Mouse (Mus musculus): ENCODE measurements at regions not wholly inside any gene's neighbourhood (a gene's known extent, or its start where the extent isn't known, plus 50 kb on each side); places are given as distances from the start of the nearest gene placed in this dataset.
A peak's percentile ranks its signal among the peaks of the same experiment; 100 is the strongest.
"Not testable (repeated sequence)": the region's sequence is repeated elsewhere in the genome, so short reads cannot be mapped to it uniquely, and the experiment has no call there.

DNA sequence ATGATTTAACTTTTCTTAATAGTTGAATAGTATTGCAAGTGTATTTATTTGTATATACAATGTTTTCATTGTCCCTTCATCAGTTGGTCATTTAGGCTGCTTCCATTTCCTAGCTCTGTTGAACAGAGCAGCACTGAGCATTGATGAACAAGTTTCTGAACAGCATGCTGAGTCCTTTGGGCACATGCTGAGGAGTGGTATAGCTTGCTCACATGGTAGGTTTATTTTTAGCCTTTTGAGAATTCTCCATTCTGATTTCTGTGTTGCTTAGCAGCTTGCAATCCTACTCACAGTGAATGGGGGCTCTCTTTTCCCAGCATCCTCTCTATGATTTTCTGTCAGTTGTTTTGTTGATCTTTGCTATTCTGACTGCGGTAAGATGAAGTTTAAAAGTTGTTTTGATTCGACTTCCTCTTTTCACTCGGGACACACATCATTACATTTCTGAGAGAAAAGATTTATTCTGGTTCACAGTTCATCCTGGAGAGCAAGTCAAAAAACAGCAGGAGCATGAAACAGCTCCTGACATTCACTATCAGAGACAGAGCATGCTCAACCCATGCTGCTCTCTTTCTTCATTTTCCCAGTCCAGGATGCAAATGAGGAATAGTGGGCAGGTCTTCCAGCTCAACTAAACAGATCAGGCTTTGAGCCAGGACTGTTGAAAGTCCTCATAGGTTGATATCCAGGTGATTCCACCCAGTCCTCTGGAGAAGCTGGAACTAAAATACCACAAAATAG is 413.1 kb downstream of the Gm37988 start:
- peak; percentile 72 for DNase-seq (ENCODE audit: low read depth, low spot score)

DNA sequence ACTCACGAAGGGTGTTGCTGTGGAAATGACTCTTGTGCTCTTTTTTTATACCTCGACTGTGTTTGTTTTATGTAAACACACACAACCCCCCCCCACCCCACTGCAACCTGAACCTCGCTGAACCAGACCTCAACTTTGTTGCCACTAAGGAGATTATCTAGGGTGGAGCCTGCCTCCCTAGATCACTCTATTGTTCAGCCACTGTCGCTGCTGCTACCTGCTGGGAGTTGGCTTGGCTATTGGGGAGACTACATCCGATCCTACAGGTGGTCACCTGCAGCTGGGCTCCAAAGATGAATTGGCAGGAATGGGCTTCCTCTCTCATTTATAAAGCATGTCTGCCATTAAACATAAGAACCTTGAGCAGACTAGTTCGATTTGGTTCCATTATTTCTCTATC is 420.2 kb downstream of the Gm37988 start:
- DNase-seq (ENCODE audit: low read depth, low spot score): no peak

DNA sequence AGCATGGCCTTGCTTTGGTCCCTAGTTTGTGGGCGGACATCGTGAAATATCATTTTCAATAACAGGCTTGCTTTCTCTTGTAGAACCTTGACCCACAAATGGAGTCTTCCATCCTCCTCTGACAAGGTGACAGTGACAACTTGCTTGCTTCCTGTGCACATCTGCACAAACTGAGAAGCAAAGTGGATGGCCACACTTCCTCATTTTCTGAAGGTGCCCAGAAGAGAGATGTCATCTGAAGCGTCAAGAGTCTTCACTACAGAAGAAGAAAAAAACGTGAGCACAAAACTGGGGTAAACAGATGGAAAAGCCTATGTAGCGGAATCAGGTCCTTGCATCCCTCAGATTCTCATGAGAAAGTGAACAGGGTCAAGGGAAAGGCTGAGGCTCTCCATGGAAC is 423.5 kb downstream of the Gm37988 start:
- peak; percentile 82 for DNase-seq (ENCODE audit: low read depth, low spot score)

DNA sequence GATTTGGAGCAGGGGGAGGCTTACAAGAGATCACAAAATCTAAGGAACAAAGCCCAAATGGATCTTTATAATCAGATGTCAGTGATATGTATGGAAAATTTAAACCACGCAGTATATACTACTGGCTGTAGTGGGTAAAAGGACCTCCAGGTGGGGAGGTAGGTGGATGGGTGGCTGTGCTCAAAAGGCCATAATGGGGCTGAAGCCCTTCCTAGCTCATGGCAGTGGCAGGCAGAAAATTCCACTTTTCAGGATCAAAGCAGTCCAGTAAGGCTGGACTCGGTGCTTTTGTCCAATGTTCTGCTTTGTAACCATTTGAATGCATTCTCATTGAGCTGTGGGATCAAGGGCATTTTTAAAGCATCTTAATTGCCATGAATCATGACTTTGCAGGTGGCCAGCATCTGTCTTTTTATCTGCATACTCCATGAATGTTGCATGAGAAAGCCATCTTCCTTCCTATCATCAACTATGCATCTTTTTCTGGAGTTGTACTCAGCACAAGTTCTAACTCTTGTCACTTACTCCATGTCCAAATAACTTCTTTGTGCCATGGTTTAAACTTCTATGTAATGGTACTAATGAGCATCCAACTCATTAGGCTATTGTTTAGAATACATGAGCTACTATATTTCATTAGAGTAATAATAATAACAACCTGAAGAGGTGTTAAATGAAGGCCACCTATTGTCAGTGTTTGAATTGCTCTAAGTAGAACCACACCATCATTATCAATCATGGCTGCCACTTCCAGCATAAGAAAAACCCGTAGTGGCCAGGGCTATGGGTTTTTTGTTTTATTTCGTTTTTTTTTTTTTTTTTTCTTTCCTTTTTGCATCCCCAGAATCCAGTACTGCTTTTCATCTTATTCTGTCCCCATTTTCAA is 424.5 kb downstream of the Gm37988 start:
- no peak for DNase-seq (ENCODE audit: low read depth, low spot score)

DNA sequence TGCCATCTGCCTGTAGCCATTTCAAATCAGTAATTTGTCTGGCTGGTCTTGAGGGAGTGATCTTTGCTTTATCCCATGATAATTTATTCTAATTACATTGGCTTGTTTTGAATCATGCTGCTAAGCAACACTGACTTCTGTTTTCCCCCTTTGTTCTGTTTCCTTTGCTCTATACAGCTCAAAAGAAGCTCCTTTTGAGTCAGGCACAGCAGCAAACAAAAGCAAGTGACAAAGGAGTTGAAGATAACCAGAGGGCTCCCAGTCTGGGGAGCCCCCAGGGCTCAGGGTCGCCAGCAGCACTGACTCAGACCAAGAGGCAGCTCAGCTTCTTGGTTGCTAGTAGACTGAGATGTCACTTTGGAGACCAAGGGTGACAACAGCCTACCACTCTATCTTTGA is 425.2 kb downstream of the Gm37988 start:
- DNase-seq (ENCODE audit: low read depth, low spot score): peak; percentile 55

DNA sequence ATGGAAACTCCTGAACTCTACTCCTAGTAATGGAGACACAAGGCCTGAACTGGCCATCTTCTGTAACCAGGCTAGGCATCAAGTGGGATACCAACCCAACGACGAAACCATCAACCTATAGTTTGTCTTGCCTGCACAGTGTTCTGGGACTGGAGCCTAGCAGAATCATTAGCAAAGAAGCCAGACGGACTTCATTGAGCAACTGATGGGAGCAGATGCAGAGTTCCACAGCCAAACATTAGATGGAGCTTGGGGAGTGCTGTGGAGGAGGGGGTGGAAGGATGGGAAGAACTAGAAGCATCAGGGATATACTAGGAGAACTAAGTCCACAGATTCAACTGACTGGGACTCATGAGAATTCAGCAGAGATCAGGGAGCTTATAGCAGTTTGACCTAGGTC is 435.5 kb downstream of the Gm37988 start:
- DNase-seq (ENCODE audit: low read depth, low spot score): no peak

DNA sequence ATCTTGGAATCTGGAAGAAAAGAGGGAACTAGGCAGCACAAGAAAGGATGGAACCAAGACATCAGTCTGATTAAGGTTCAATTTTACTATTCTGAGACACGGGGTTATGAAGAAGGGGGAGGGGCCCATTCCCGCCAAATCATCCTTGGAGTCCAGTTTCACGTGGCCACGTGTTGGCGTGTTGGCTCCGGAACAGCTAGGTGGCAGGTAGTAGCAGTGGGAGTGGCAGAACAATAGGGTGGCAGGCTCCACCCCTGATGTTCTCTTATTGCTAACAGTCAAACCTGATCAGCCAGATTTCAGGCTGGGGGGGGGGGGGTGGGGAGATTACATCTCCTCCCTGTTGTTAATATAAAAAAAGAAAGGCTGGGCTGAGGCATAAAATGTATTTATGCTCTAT is 453.2 kb downstream of the Gm37988 start:
- DNase-seq (ENCODE audit: low read depth, low spot score): not testable (repeated sequence)

DNA sequence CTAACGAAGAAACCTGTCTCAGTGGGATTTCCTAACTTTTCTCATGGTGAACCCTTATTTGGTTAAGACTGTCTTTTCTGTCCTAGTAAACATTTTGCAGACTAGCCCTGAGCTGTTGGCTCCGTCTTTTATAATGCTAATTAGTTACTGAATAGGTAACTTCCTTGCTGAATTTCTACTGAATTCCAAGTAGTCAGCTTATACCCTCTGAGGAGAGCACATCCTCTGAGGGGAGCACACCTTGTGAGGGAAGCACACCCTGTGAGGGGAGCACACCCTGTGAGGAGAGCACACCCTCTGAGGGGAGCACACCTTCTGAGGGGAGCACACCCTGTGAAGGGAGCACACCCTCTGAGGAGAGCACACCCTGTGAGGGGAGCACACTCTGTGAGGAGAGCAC is 453.6 kb downstream of the Gm37988 start:
- not testable (repeated sequence) for DNase-seq (ENCODE audit: low read depth, low spot score)

DNA sequence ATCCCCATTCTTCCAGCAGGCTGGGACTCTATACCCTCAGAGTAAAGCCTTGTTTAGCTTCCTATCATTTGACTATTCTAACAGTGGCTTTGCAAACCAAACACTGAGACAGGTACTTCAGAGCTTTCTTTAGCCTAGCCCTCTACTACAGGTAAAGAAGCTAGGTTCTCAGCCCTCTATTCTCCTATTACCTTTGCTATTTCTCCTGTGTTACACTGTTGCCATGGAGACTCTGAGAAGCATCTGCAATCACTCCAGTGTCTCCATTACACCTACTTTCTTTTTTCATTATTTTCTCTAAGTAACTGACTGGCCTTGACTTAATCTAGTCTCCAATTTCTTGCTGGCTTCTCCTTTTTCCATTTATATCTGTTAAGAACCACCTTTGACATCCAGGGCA is 466.2 kb downstream of the Gm37988 start:
- DNase-seq (ENCODE audit: low read depth, low spot score): no peak

DNA sequence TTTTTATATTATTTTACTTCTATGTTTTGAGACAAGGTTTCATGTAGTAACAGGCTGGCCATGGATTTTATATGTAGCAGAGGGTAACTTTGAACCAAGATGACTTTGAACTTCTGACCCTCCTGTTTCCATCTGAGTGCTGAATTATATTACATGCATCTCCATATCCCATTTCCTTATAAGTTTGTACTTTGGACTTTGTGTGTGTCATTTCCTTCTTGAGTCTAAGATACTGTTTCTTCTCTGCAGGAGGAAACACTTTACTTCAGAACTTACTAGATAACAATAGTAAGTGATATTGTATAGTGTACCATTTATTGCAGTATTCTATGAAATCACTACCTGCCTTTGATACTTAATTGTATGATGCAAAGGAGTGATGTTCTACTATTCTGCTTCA is 486.9 kb downstream of the Gm37988 start:
- DNase-seq (ENCODE audit: low read depth, low spot score): no peak

DNA sequence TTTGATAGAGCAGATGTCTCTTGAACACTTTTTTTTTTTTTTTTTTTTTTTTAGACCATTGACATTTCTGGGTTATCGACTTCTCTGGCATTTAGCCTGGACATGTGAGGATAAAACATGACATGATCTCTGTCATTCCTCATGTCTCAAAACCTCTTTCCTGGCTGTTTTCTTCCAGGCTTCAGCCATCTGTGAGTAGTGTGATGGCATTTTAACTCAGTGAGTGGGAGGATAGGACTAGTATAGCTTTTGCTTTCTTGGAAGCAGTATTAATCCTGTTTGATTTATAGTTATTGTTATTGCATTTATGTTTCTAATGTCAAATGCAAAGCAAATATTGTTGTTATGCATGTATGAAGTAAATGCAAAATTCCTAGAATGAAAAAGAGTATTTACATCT is 489.9 kb downstream of the Gm37988 start:
- DNase-seq (ENCODE audit: low read depth, low spot score): no peak

DNA sequence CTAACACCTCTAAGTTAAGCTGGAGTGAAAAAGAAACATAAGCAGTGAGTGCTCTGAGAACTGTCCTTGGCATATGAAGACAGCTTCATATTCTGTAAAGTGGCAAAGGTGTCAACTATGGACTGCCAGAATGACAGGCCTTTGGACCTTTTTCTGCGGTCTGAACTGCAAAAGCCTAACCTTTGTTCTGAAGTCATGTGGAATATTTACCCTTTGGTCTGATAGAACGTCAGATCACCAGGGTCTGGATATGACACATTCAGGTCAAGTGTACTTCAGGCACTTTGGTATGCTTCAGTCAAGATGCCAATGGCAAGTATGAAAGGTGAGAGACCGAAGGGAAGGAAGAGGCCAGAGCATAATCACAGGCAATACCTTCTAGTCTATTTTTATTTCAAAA is 504.0 kb downstream of the Gm37988 start:
- peak; percentile 65 for DNase-seq (ENCODE audit: low read depth, low spot score)

DNA sequence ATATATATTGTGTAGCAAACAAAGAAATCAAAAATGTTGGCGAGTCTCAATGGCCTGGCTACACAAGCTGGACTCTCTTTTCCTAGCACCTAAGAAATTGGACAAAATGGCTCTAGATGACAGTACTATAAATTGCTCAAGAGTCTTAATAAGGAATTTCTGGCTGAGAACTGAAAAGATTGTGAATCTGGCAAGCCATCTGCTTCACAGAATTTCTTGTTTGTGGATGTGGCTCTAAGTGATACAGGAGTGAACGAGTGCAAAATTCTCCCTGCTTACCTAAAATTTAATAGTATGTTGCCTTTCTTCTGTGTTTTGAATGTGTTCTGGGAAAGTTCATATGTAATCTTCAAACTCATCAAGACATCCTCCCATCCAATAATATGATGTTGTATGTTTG is 508.1 kb downstream of the Gm37988 start:
- DNase-seq (ENCODE audit: low read depth, low spot score): no peak

DNA sequence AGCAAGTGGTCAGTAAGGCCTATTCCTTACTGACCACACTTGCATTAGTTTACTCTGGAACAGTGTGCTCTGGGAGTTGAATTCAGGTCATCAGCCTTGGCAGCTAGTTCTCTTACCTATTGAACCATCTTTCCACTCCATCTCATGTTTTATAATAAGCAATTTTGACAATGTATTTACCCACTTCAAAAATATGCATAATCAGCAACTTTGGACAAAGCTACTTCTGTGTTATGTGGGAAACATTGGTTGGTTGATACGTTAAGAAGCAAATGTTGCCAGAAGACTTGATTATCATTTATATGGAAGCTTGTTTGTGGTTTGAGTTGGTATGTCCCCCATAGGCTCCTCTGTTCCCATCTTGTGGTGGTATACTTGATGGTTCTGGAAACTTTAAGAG is 509.4 kb downstream of the Gm37988 start:
- DNase-seq (ENCODE audit: low read depth, low spot score): no peak

DNA sequence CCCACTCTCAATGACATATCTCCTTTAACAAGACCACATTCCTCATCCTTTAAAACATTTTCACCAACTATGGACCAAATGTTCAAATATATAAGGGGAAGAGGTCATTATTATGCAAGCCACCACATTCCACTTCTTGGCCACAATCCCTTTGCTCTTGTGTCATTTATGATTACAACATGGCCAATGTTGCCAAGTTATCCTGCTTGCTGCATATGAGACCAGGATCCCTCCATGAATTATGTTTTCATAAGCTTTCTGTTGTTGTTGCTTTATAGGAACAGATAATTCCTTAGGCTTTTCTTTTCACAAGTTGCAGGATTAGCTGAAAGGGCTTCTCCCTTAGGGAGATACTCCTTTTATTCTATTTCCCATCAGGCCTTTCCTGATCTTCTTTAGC is 518.6 kb downstream of the Gm37988 start:
- no peak for DNase-seq (ENCODE audit: low read depth, low spot score)

Measured in A20 (cell line).